Mouse (Mus musculus) embryo, embryonic 11.5 days (tissue): ENCODE results near the gene Mdm2.
"Not testable (repeated sequence)": the region's sequence is repeated elsewhere in the genome, so short reads cannot be mapped to it uniquely, and the experiment has no call there.

Experiments
- DNase-seq: peaks from one replicate; pipeline ENCODE4 v3.0.0-alpha.2; 2012; ENCODE audit warnings: low read depth, low spot score

The Mdm2 gene

GRCm38 (mm10) chr10:117733626-117734025 is 23.1 kb upstream of the Mdm2 start:
- DNase-seq = not testable (repeated sequence)

GRCm38 (mm10) chr10:117732962-117733592 is 22.5 kb upstream of the Mdm2 start:
- no peak for DNase-seq

GRCm38 (mm10) chr10:117732184-117732583 is 21.6 kb upstream of the Mdm2 start:
- no peak for DNase-seq

- no peak for DNase-seq
Observed at GRCm38 (mm10) chr10:117731244-117732101, 20.9 kb upstream of the Mdm2 start.

- DNase-seq = no peak
Observed at GRCm38 (mm10) chr10:117730637-117731203, 20.2 kb upstream of the Mdm2 start.

- DNase-seq = no peak
Observed at GRCm38 (mm10) chr10:117730140-117730539, 19.6 kb upstream of the Mdm2 start.

GRCm38 (mm10) chr10:117729139-117729814 is 18.7 kb upstream of the Mdm2 start:
- no peak for DNase-seq

GRCm38 (mm10) chr10:117728574-117728973 is 18.0 kb upstream of the Mdm2 start:
- no peak for DNase-seq

GRCm38 (mm10) chr10:117727518-117728110 is 17.1 kb upstream of the Mdm2 start:
- DNase-seq = no peak

GRCm38 (mm10) chr10:117726888-117727385 is 16.4 kb upstream of the Mdm2 start:
- DNase-seq = no peak

GRCm38 (mm10) chr10:117726350-117726749 is 15.8 kb upstream of the Mdm2 start:
- no peak for DNase-seq

- DNase-seq = no peak
Observed at GRCm38 (mm10) chr10:117725671-117726070, 15.1 kb upstream of the Mdm2 start.

- no peak for DNase-seq
Observed at GRCm38 (mm10) chr10:117724804-117725361, 14.3 kb upstream of the Mdm2 start.

GRCm38 (mm10) chr10:117724136-117724718 is 13.7 kb upstream of the Mdm2 start:
- DNase-seq = no peak

GRCm38 (mm10) chr10:117718161-117719119 is 7.9 kb upstream of the Mdm2 start:
- DNase-seq = no peak

GRCm38 (mm10) chr10:117717583-117717982 is 7.0 kb upstream of the Mdm2 start:
- DNase-seq = peak; percentile 39

- no peak for DNase-seq
Observed at GRCm38 (mm10) chr10:117716686-117717085, 6.1 kb upstream of the Mdm2 start.

- not testable (repeated sequence) for DNase-seq
Observed at GRCm38 (mm10) chr10:117715654-117716053, 5.1 kb upstream of the Mdm2 start.

GRCm38 (mm10) chr10:117714928-117715500 is 4.5 kb upstream of the Mdm2 start:
- no peak for DNase-seq
